Mouse (Mus musculus): ENCODE data around the gene 4931406P16Rik.
A peak's percentile ranks its signal among the peaks of the same experiment; 100 is the strongest.
"Not testable (repeated sequence)": the region's sequence is repeated elsewhere in the genome, so short reads cannot be mapped to it uniquely, and the experiment has no call there.

4931406P16Rik gene

DNA sequence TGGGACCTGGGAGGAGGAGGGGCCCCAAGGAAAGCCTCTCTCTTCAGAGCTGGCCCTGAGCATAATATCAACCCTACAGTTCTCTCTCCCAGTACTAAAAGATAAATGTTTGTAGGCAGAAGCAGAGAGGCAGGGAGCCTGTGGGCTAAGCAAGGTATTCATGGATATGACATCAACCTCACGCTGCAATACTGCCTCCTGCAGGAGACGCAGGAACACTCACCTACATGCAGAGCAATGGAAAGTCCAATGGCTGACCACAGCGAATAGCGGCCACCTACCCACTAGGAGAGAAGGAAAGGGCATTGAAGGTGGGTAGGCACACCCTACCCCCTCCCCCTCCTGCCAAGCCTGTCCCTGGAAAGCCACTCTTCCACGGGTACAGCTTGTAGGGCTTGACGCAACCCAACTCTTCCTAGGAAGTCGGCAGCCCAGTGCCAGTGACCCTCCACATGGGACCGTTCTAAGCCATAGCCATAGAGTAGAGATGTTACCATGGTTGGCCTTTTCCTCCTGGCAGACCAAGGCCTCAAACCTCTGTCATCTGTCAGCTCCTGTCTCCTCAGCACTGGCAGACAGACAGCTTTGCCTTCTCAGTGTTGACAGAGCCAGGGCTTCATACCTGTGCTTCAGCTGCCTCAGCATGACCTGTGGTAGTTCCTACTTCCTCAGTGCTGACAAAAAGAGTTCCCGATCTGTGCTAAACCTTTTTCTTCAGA lies 105.2 kb downstream of the 4931406P16Rik start:
- DNase-seq (ENCODE audit: low spot score), result no peak

DNA sequence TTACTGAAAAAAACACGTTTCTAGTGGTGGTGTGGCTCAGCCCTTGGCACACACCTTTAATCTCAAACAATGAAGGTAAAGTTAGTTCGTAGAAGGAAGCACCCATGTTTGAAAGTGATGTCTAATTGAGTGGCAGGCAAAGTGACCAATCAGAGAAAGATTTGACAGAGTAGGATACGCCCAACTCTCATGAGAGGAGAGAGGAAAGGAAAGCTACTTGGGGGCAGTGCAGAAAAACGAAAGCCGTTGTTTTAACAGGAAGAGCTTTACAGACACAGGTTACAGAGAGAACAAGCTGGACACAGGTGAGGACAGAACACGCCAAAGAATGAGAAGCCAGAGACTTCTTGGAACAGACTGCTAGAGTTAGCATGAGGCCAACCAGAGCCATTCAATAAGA lies 107.0 kb downstream of the 4931406P16Rik start:
- DNase-seq (ENCODE audit: low spot score), result no peak

DNA sequence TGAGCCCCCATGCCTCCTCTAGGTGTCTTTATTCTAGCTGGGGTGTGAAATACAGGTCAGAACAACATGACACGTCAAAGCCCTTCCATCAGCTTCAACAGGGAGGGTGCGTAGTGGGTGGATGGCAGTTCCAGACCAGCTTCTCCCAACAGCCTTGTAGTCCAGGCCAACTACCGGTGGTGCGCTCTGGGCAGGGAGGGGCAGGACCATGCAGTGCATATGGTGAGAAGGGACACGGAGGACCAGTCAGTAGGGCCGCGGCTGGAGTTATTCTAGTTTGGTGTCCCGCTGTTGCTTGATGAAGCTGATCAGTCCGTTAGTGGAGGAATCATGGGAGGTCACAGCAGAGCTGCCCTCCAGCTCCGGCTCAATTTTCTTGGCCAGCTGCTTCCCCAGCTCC lies 111.2 kb downstream of the 4931406P16Rik start:
- not testable (repeated sequence) for DNase-seq (ENCODE audit: low spot score)

DNA sequence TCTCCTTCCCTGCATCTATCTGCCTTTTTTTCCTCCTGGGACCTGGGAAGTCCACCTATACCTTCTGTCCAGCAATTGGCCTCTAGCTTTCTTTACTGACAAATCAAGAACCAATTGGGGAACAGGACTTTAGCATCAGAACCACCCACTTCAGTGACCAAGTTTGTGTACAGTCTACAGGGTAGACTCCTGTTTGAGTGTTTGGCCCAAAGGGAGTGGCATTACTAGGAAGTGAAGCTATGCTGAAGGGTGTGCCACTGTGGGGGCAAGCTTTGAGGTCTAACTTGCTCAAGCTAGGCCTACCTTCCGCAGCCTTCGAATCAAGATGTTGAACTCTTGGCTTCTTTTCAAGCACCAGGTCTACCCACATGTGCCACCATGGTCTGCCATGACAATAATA lies 112.5 kb downstream of the 4931406P16Rik start:
- DNase-seq (ENCODE audit: low spot score), result no peak

DNA sequence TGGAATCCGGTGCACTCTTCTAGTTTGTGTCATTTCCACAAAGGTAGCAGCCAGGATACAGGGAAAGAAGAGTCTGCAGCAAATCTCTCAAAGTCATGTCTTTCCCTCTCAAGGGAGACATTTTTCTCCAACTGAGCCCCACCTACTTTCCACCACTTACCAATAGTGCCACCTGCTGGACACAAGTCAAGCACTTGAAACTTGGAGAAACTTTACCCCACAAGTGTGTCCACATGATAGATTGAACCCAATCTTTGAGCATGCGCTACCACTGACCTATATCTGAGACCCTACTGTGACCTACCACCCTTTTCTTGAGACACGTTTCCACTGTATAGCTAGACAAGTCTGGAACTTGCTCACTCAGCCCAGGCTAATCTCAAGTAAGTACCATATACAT lies 115.0 kb downstream of the 4931406P16Rik start:
- DNase-seq (ENCODE audit: low spot score), result peak; percentile 47

DNA sequence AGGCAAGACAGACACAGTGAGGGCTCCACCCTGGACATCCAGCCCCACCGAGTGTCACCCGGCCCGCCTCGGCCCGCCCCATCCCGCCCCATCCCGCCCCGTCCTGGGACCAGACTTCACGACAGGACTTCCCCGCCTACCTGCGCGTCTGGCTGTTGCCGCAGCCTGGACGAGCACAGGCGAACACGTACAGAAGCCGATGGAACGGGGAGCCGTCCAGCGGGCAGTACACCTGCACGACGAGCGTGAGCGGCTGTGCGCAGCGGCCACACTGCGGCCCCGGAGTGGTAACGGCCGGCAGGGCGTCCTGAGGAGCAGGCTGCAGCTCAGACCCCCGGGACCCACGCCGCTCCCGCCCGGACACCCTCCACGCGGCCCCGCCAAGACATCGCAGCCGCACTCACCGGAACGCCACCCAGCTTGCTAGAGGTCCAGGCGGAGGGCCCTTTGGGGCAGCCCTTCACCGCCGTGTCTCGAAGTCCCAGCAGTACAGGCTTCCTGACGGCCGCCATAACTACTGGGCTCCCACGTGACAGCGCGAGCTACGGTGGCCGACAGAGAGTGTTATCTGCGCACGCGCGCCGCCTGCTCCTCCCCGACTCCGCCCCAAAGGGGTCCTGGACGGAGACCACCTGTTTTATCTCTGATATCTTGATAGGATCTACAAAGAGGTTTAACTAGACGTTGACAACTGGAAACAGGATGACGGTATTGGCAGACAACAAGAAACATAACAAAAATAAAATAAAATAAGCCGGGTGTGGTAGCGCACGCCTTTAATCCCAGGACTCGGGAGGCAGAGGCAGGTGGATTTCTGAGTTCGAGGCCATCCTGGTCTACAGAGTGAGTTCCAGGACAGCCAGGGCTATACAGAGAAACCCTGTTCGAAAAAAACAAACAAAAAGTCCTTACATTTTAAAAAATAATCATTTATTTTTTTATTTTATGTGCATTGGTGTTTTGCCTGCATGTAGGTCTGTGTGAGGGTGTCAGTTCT lies 116.9 kb downstream of the 4931406P16Rik start, which contains the start of gene Pdcd2l:
Gene Pdcd2l, minus strand, starts transcription at position 530 of the 997 bp plus-strand sequence.
- DNase-seq (ENCODE audit: low spot score), result peak; percentile 96

DNA sequence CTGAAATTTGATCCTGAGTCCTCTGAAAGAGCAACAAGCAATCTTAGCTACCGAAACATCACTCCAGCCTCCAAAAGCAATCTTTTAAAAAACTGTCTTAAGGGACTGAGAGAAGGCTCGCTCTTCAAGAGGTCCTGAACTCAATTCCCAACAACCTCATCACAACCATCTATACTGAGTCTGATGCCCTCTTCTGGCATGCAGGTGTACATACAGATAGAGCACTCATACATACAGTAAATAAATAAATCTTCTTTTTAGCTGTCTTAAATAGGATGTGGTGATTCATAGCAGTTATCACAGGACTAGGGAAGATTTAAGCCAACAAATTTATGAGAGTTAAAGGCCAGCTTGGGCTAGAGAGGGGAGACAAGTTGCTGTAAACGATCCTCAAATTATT lies 117.7 kb downstream of the 4931406P16Rik start:
- no peak for DNase-seq (ENCODE audit: low spot score)

DNA sequence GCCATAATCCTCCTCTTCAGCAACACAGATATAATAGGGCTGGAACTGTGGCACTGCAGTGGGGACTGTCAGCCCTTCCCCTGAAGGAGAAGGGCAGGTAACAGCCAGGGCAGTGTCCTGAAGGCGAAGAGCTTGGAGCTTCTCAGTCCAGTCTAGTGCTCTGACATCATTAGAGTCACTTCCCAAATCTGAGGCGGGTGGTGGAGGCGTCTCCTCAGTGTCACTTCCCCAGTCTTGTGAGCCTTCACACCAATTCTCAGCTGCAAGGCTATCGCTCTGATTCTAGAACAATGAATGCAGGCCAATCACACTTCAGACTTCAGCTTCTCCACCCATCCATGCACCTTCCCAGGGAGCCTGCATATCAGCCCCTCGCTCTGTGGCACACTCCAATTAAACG lies 120.5 kb downstream of the 4931406P16Rik start:
- DNase-seq (ENCODE audit: low spot score), result no peak

DNA sequence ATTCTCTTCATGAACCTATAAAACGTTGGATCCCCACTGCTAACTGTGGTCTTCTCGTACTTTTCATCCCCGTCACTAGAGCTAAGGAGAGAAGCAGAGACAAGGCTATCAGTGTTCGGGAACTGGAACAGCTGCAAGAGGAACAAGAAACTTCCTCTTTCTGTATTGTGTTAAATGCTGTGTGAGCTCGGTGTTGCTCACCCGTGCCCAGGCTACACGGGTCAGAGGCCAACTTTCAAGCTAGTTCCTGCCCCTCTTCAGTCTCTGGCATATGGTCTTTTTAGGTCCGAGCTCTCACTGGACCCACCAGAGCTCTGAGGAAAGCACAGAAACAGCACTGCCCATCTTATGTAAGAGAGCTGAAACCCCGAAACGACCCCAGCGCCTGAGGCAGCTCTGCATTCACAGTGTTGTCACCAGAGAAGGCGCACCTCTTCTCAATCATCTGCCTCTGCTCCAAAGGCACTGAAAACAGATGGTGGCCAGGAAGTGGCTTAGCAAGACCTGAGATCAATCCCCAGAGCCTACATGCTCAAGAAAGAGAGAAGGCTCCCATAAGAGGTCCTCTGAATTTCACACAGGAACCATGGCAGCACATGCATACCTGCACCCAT lies 123.9 kb downstream of the 4931406P16Rik start:
- DNase-seq (ENCODE audit: low spot score), result no peak

All from urinary bladder, postnatal 25 days (tissue).